Mouse (Mus musculus) testis, adult 2 months (tissue): Measurements from ENCODE around the gene Sumf1. TPM values are rescaled to one million over a fixed set of nuclear protein-coding genes. Genes with fewer than 3 reads are reported as not detected.

Experiments
- H3K27ac ChIP-seq: fragments of 200-500 bp; 2 replicates; pipeline ENCODE4 v1.5.1; 2012; ENCODE audit warnings: low read depth, low read length; ENCODE audit not compliant: control insufficient read depth, insufficient read depth
- H3K27me3 ChIP-seq: fragments of 200-500 bp; 2 replicates; pipeline ENCODE4 v1.6.1; 2012; ENCODE audit warnings: mild to moderate bottlenecking, low read length, moderate library complexity; ENCODE audit not compliant: control insufficient read depth, insufficient read depth
- H3K36me3 ChIP-seq: fragments of 200-500 bp; 2 replicates; pipeline ENCODE4 v1.6.1; 2012; ENCODE audit warnings: mild to moderate bottlenecking, low read length; ENCODE audit not compliant: control insufficient read depth, insufficient read depth
- H3K4me1 ChIP-seq: fragments of 200-500 bp; 2 replicates; pipeline ENCODE4 v1.6.1; 2012; ENCODE audit warnings: low read length; ENCODE audit not compliant: control insufficient read depth, insufficient read depth
- H3K4me3 ChIP-seq: fragments of 200-500 bp; 2 replicates; pipeline ENCODE4 v1.5.1; 2012; ENCODE audit warnings: low read depth, mild to moderate bottlenecking, low read length, moderate library complexity, mixed read lengths; ENCODE audit not compliant: control insufficient read depth
- CTCF ChIP-seq: fragments of 200-500 bp; IDR thresholded peaks from 2 replicates; pipeline ENCODE4 v1.5.1; 2012; ENCODE audit warnings: low read depth, mild to moderate bottlenecking, inconsistent platforms, low read length, moderate library complexity; ENCODE audit not compliant: control insufficient read depth, insufficient read depth, insufficient replicate concordance
- POLR2A ChIP-seq: fragments of 200-500 bp; IDR thresholded peaks from 2 replicates; pipeline ENCODE4 v1.6.1; 2012; ENCODE audit warnings: low read depth, mild to moderate bottlenecking, inconsistent platforms, low read length, moderate library complexity; ENCODE audit not compliant: control insufficient read depth
- polyA plus RNA-seq: library from polyadenylated mRNA; depleted of rRNA; stranded (reverse); fragments of >200 nt; gene quantifications from 2 replicates; pipeline ENCODE4 v1.2.3, GENCODE M21; 2012

The Sumf1 gene
- polyA plus RNA-seq, 1 experiment = 9.2 TPM

GRCm38 (mm10) chr6:108227461-108227860 lies 42.1 kb upstream of the Sumf1 start:
- Histone ChIP-seq H3K27me3 (no peaks in the 10 kb centered on the region), H3K36me3 (no peaks in the 10 kb centered on the region), H3K4me1 (no peaks in the 10 kb centered on the region; the same call in none of the 2 replicates), H3K4me3 (no peak overlapping the region), H3K27ac (no peak overlapping the region)
- TF ChIP-seq POLR2A = no peak
- no peak for TF ChIP-seq CTCF

GRCm38 (mm10) chr6:108226230-108226629 lies 40.8 kb upstream of the Sumf1 start:
- no peak overlapping the region for H3K27ac ChIP-seq

GRCm38 (mm10) chr6:108225027-108225426 lies 39.6 kb upstream of the Sumf1 start:
- Histone ChIP-seq H3K4me1 (no peaks in the 10 kb centered on the region; the same call in 1 of the 2 replicates), H3K4me3 (no peak overlapping the region), H3K36me3 (no peaks in the 10 kb centered on the region), H3K27ac (no peak overlapping the region), H3K27me3 (no peaks in the 10 kb centered on the region)
- TF ChIP-seq POLR2A = no peak
- no peak for TF ChIP-seq CTCF

More at GRCm38 (mm10) chr6:108226230-108226629, 40.8 kb upstream of the Sumf1 start:
- Histone ChIP-seq H3K4me1 (no peaks in the 10 kb centered on the region; the same call in 1 of the 2 replicates), H3K36me3 (no peaks in the 10 kb centered on the region), H3K4me3 (no peak overlapping the region), H3K27me3 (no peaks in the 10 kb centered on the region)
- no peak for TF ChIP-seq POLR2A
- TF ChIP-seq CTCF = no peak

- H3K27ac ChIP-seq = no peak overlapping the region
- TF ChIP-seq CTCF = no peak
- no peak for TF ChIP-seq POLR2A
These were observed 39.0 kb upstream of the Sumf1 start for GRCm38 (mm10) chr6:108224361-108224760.

GRCm38 (mm10) chr6:108222875-108223274 lies 37.5 kb upstream of the Sumf1 start:
- no peaks in the 10 kb centered on the region for H3K36me3 ChIP-seq
- no peak overlapping the region for H3K27ac ChIP-seq
- H3K4me3 ChIP-seq = no peak overlapping the region
- no peaks in the 10 kb centered on the region for H3K27me3 ChIP-seq
- TF ChIP-seq POLR2A (no peak), CTCF (no peak)
- H3K4me1 ChIP-seq = no peaks in the 10 kb centered on the region; the same call in 1 of the 2 replicates

More at GRCm38 (mm10) chr6:108224361-108224760, 39.0 kb upstream of the Sumf1 start:
- H3K36me3 ChIP-seq = no peaks in the 10 kb centered on the region
- H3K27me3 ChIP-seq = no peaks in the 10 kb centered on the region
- H3K4me1 ChIP-seq = no peaks in the 10 kb centered on the region; the same call in 1 of the 2 replicates
- no peak overlapping the region for H3K4me3 ChIP-seq

- Histone ChIP-seq H3K4me3 (no peak overlapping the region), H3K27ac (no peak overlapping the region), H3K27me3 (no peaks in the 10 kb centered on the region), H3K4me1 (no peaks in the 10 kb centered on the region; the same call in 1 of the 2 replicates), H3K36me3 (no peaks in the 10 kb centered on the region)
- TF ChIP-seq POLR2A = no peak
- no peak for TF ChIP-seq CTCF
These were observed 37.1 kb upstream of the Sumf1 start for GRCm38 (mm10) chr6:108222435-108222834.

DNA sequence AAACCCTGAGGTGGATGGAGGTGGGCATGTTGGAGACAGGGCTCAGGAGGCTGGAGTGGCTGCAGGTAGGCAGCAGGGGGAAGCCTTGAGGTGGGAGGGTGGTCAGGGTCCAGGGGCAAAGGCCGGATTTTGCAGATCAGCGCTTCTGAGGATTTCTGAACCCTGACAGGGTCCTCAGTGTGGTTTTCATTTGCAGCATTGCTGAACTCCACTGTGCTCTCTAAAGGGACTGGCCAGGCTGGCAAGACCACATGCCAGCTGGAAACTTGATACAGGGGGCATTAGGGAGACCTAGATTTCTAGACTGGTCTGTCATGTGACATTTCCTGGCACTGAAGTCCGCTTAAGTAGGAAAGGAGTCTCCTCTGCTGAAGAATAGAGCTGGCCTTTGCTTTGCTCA lies 32.6 kb upstream of the Sumf1 start:
- Histone ChIP-seq H3K4me1 (peaks cover 4% of the 10 kb centered on the region), H3K36me3 (no peaks in the 10 kb centered on the region), H3K27ac (no peak overlapping the region), H3K4me3 (no peak overlapping the region), H3K27me3 (no peaks in the 10 kb centered on the region)
- TF ChIP-seq POLR2A (no peak), CTCF (no peak)
